Mouse (Mus musculus): Measurements from ENCODE around the gene 6430548M08Rik.

6430548M08Rik gene

DNA sequence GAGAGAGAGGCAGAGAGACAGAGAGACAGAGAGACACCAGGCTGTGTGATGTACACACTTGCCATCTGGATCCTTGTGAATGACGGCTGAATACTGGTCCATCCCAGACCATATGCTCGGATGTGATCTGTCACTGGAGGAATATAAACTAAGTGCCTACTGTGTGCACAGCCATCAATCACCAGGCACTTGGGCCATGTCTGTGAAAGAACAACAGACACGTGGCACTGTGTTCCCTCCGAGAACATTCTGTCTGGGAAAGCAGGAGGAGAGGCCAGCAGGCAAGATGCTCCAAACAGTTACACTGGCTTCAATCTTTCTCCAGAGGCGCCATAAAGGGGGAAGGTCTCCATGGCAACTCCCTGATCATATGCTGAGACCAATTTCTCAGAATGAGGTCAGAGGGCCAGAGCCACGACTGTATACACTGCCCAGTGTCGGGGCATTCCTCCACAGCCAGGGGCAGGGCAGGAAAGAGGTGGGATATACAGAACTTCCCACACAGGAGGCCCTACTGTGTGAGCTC, 66.6 kb downstream of the 6430548M08Rik start:
- in situ Hi-C loops (cut with MboI, MseI), result loop anchor here (5.0 kb wide), 1 partner anchor 52 kb away; no protein-coding TSS in a partner anchor

DNA sequence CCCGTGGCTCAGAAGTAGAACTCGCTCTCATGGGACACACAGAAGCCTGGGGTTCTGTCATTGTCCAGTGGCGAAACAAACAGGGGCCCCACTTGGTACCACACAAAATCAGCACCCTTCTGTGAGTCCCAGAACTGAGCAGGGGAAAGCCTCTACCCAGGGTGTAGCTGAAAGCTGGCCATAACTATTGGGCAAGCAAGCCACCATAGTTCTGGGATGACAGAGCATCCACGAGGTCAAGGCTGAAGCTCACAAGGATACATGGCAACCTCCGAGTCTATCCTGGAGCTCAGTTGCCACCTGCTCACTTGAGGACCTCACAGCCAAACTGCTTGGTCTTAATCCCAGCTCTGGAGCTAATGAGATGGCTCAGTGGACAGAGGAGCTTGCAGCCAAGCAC, 67.3 kb downstream of the 6430548M08Rik start:
- in situ Hi-C loops (cut with MboI, MseI), result loop anchor here (5.0 kb wide), 1 partner anchor 51 kb away; no protein-coding TSS in a partner anchor

DNA sequence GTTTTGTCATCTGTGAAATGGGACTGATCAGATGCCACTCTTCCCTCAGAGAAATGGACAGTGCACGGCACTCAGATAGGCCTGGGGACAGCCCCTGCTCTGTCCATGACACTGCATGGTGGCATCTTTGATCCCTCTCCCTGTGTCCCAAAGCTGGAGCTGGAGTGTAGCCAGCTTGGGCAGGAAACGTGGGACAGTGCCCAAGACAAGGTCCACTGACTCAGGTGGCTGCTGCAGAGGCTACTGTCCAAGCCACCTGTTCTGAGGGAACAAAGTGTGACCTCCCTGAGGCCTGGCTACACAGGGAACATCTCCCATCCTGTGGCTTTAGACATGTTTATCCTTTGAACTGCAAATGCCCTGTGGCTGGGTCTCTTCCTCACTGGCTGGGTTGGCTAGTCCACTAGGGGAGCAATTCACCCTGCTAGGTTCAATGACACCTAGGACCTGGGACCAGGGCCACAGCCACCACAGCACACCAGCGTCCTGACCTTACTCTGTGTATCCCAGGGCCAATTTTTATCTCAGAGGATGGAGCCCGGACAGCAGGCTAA, 68.0 kb downstream of the 6430548M08Rik start:
- in situ Hi-C loops (cut with MboI, MseI), result loop anchor here (5.0 kb wide), 1 partner anchor 50 kb away; no protein-coding TSS in a partner anchor

DNA sequence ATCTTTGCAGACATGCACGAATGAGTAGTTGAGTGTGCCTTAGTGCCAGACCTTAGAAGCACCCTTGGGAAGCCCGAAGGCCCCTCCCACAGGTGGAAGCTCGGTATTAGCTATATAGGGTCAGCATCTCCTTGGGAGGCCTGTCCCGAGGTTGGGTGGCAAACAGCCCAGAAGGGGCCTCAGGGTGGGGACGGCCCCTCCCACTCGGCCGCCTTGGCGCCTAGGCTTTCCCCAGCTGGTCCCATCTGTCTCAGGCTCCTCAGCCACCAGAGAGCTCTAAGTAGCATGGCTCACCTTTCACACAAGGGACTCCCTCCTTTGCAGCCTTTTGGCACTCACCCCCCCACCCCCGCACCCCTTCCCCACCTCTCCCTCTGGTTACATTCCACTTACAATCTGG, 70.4 kb downstream of the 6430548M08Rik start:
- in situ Hi-C loops (cut with MboI, MseI), result loop anchor here (5.0 kb wide), 1 partner anchor 48 kb away; no protein-coding TSS in a partner anchor

DNA sequence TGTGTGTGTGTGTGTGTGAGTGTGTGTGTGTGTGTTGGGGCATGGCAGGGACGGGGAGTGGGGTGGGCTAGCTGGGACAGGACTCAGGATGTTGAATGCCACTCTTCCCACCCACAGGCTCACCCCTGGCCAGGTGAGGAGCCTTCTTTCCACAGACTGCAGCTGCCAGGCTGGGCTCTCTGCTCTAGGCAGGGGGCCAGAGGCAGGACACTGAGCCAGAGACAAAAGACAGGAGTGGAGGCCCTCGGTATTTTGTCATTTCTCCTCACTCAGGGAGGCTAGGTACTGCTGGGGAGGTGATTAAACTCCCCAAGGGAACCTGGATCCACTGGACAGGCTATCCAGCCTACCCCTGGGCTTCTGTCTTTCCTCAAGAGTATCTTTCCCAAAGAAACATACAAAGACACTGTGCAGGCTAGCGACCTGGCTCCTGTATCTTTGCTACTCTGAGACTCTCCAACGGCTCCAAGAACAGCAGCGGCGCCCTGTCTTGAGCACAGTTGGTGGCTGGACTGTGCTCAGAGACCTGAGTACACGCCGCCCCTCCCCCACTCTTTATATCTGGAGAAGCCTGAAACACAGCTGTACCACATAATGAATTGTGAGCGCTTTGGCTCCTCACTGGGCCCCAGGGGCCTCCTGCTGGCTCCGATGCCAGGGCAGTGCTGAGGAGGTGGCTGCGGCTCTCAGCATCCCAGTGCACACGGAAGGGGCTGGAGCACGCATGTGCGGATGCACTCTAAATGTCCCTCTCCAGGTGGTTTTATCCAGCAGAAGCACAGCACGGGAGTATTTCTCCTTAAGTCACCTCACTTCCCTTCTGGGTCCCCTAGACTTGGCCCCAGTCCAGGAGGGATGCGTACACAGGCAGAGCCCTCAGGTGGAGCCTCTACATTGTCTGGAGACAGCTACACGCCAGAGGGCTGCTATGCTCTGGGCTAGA, 71.2 kb downstream of the 6430548M08Rik start:
- in situ Hi-C loops (cut with MboI, MseI), result loop anchor here (5.0 kb wide), 1 partner anchor 47 kb away; no protein-coding TSS in a partner anchor

DNA sequence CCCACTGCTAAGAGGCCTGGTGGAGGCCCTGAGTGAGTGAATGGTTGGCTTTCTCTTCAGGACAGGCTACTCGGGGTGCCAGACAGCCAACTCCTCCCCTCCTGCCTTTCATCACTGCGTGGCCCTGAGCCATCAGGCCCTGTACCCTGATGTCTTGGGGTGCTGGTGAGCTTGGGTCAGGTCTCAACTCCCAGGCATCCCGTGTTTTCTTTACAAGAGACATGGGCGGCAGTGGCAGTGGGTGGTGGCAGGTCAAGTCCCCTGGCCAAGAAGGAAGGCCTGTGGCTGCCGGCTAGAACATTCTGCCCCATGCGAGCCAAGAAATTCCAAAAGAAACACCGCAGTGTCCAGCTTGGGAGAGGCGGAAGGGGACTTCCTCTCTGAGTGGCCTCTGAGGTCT, 72.5 kb downstream of the 6430548M08Rik start:
- in situ Hi-C loops (cut with MboI, MseI), result no loop called here

DNA sequence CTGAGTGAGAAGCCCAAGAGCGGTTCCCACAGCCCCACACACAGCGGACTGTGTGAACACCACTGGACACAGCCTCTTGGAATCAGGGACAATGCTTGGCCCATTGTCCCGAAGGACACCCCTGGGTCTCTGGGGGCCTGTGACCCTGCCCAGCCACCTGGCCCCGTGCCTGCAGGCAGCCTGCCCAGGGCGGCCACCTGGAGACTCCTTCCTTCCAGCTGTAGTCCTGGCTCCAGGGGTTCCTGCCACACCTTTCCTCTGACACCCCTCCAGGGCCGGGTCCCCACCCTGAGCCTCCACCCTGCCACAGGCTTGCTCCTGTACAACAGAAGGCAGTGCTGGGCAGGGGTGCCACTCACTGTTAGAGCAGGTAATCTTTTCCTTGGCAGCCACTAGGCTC, 74.6 kb downstream of the 6430548M08Rik start:
- in situ Hi-C loops (cut with MboI, MseI), result no loop called here

DNA sequence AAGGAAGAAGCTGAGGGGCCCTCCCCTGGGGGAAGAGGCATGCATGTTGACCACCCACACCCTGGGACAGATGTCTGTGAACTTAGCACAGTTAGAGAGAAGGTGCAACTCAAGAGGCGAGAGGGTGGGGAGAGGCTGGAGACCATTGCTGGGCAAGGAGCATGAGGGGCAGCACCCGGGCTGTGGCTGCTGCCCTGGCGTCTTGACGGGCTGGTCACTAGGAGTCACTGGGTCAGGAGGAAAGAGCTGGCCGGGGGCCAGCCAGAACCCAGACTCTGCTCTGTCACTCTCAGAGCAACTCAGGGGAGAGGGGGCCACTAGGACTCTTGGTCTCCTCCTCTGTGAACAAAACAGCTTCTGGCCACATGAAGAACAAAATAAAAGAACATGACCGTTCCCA, 75.5 kb downstream of the 6430548M08Rik start:
- in situ Hi-C loops (cut with MboI, MseI), result no loop called here

DNA sequence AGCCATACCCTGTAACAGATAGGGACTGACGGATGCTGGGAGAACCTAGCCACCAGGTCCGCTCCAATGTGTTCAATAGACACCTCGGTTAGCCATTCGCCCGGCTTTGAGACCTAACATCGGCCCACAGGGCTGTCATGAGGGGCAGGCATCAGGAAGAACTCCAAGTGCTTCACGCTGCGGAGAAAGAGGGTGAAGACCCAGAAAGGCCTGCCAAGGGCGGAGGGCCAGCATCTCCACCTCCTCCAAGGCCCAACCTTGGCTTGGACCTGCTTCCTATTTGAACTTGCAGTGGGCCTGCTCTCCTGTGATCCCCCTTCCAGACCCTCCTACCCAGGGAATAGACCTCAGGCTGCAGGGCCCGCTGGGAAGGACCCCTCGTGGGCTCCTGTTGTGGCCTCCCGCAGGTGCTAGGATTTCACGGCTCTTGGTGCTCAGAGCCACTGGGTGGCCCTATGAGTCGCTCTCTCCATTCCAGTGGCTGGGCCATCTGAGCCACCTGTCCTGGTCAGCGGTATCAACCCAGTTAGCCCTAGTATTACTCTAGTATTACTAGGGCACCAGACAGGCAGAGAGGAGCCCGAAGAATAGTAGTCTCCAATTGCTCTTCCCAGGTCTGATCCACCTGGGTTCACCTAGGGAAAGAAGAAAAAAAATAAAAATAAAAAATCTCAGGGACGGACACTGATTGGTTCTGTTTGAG, 76.3 kb downstream of the 6430548M08Rik start:
- in situ Hi-C loops (cut with MboI, MseI), result no loop called here

DNA sequence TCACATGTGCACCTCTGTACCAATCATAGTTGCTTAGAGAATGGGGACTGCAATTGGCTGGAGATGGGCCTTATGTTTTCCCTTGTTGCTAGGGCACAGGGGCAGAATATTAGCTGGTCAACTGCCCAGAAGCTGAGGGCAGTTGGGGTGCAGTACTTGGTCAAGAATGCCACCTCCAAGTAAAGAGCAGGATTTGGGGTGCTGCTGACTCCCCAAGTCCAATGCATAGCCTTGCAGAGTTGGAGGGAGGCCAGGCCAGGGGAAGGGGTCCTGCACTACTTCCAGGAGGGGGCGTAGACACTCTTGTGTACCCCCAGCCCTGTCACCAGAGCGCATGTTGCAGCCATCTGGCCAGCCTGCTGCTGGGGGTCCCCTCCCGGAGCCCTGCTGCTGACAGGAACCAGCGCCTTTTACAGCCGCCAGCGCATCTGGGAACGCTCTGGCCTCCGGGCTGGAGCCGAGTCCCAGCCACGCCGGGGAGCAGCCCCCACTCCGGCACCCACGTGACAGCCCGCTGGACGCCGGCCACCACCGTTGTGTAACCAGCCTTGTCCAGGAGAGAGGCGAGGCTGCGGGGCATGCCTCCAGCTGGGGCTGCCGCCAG, 77.0 kb downstream of the 6430548M08Rik start:
- in situ Hi-C loops (cut with MboI, MseI), result no loop called here

DNA sequence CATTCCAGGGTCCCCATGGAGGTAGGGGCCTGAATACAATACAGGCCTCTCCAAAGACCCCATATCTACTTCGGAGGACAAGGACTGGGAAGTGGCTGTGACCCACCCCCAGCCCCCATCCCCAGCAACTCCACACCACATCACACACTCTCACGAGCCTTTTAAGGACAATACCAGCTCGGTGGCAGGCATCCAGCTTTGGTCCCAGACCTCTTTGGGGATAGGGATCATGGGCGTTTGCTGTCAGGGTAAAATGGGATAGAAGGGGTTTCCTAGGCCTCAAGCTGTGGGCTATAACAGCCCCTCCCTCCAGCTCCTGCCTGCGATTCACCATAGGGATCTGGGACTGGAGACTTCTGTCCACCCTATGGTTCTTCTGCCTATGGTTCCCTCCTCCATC, 77.7 kb downstream of the 6430548M08Rik start:
- in situ Hi-C loops (cut with MboI, MseI), result no loop called here

DNA sequence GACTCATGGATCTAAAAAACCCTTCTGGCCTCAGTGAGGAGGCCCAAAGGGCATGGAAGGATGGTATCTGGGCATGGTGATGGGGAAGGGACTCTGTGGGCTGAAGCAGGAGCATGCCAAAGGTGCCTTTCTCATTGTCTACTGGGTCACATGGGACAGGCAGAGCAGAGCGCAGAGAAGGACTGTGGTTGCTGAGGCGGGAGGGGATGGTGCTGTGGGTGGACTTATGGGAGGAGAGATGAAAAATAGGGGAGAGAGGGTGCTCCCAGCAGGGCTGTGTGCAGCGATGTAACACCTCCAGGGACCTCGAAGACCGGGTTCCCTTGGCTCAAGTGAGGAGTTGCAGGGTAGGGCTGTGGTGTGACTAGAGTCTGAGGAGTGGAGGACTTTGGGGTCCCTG, 78.2 kb downstream of the 6430548M08Rik start:
- in situ Hi-C loops (cut with MboI, MseI), result no loop called here

DNA sequence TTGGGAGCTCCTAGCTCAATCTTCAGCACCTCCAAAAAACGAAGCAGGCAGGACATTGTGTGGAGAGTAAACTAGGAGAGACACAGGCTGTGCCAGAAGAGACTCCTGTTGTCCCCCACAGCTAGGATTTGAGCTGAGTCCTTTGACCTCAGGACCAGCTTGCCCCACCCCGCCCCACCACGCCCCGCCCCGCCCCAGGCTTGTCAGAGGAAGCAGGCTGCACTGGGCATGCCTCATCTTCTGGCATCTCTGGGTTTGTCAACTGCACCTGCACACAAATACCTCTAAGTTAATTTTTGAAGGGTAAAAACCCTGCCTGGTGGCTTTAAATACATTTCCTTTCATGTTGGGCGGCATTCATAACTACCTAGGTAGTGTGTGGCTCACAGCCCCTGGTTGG, 87.4 kb downstream of the 6430548M08Rik start:
- in situ Hi-C loops (cut with MboI, MseI), result no loop called here

DNA sequence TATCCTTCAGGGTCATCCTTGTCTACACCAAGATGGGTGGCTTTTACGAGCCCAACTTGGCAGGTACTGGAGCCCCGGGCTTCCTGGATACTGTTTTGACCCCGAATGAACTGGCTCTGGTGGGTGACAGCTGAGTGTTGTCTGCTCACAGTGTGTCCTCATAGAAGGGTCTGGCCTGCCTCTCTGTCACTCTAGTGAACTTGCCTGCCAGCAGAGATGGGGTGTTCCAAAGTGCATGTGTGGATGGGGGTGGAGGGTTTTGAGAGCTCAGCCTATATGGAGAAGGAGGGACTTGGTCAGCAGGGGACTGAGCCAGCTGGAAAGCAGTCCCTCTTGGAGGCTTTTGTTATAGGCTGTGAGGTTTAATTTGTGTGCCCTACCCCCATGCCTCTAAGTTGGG, 88.6 kb downstream of the 6430548M08Rik start:
- in situ Hi-C loops (cut with MboI, MseI), result no loop called here

DNA sequence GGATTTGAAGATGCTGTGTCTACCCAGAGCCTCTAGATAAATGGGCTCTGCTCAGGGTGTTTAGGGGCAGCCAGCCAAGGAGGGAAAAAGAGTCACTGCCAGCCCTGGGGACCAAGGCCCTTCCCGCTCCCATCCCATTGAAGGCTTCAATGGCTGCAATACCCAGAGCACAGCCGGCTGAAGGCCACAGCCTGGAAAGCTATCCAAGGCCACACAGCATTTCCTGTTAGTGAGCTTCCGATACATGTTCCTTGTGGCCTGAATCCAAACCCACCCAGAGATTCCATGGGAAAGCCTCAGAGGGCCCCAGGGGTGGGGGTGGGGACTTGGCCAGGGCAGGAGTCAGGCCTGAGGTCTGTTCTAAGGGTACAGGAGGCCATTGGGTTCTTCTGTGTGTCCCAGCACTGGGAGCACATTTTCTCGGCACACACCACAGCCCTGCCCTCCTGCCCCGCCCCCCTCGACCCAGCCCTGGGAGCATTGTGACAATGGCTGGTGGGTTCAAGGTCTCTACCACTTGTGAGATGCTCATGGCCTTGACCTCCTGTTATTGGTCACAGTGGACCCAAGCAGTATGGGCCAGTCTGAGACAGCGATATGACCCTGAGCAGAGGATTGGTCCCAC, 90.9 kb downstream of the 6430548M08Rik start:
- in situ Hi-C loops (cut with MboI, MseI), result no loop called here

DNA sequence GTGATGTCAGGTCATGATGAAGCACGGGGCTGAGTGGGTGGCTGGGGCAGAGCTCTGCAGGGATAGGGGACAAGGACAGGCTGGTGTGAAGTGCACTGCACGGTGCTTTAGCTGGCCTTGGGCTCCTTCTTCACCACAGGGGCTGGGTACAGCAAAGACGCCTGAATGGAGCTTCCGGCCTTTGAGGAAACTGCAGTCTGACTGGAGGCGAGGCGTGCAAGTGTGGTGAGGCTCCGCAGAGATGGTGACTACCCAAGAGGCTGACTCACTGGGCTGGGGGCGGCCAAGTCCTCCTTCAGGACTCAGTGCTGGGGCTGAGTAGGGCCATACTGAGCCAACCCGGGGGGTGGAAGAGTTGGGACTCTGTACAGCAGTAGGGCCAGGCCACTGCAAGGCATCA, 92.0 kb downstream of the 6430548M08Rik start:
- in situ Hi-C loops (cut with MboI, MseI), result no loop called here

DNA sequence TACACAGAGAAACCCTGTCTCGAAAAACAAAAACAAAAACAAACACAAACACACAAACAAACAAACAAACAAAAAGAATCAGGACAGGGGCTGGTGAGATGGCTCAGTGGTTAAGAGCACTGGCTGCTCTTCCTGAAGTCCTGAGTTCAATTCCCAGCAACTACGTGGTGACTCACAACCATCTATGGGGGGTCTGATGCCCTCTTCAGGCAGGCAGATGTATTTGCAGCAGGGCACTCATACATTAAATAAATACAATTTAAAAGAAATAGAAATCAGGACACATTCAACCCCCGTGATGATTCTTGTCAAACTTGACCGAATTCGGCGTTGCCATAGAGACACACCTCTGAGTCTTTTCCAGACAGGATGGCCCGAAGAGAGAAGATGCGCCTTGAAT, 93.4 kb downstream of the 6430548M08Rik start:
- in situ Hi-C loops (cut with MboI, MseI), result no loop called here

DNA sequence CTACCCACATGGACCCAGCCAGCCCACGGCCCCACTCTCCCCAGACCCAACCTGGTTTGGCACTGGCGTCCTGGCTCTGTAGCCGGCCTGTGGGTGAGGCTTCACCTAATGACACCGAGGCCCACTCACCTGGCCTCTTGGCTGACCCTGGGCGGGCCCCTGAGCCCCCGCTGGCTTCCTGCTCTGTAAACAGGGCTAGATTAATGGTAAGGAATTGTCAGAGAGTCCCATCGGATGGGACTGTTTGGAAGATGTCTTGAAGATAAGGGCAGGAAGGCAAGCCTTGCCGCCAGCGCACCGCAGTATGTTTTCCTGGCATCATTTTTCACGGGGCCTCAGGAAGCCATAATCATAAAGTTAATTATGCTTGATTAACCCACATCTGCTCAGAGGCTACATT, 94.2 kb downstream of the 6430548M08Rik start:
- in situ Hi-C loops (cut with MboI, MseI), result no loop called here

DNA sequence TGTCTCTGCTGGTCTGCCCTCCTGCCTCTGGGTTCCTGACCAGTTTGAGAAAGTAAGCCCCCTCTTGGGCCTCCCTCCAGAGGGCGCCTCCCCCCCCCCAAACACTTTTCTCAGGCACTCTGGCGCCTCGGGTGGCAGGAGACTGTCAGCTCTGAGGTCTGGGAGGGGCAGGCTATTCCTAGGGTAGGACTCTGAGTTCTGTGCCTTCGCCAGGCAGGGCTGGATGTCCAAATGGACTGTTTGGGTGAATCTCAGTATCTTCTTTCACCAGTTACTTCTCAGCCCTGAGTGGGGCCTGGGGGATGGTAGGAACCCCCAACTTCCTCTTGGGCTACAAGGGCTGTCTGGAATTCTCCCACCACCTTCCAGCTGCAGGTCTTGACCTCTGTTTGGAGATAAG, 97.4 kb downstream of the 6430548M08Rik start:
- in situ Hi-C loops (cut with MboI, MseI), result no loop called here

DNA sequence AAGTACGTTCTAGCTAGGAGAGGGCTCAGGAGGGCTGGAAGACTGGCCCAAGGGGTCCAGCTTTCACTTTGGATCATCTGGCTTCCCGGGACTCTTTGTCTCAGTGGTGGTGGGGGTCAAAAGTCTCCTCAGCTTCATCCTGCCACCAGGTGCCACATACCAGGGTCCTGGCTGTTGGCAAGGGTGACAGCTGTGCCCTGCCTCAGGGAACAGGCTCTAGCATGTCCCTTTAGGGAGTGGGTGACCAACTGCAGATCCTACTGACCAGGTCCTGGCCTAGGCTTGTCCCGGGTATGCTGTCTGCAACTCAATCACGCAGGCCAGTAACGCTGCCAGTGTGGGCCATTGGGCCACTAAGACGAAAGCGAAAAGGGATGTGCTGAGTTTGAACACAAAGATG, 98.6 kb downstream of the 6430548M08Rik start:
- in situ Hi-C loops (cut with MboI, MseI), result no loop called here

DNA sequence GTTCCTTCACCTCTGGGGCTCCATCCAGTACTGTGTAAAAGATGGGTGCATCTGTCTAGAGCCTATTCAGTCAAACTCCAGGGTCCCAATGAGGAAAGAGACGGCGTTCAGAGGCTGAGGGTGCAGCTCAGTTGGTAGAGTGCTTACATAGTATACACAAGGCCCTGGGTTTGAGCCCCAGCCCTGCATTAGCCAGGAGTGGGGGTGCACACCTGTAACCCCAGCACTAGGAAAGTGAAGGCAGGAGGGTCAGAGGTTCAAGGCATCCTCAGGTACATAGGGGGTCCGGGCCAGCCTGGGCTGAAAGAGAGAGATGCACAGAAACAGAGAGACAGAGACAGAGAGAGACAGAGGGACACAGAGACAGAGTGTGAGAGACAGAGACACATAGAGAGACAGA, 99.3 kb downstream of the 6430548M08Rik start:
- in situ Hi-C loops (cut with MboI, MseI), result no loop called here
